Mouse (Mus musculus) kidney, postnatal 4 days (tissue): ENCODE data around the gene Nadsyn1.

Experiments used
- DNase-seq, 2 experiments: peaks; one replicate each; pipeline ENCODE4 v3.0.0; 2021; ENCODE audit warnings: mixed read lengths in 2 of 2

Nadsyn1 gene

DNA sequence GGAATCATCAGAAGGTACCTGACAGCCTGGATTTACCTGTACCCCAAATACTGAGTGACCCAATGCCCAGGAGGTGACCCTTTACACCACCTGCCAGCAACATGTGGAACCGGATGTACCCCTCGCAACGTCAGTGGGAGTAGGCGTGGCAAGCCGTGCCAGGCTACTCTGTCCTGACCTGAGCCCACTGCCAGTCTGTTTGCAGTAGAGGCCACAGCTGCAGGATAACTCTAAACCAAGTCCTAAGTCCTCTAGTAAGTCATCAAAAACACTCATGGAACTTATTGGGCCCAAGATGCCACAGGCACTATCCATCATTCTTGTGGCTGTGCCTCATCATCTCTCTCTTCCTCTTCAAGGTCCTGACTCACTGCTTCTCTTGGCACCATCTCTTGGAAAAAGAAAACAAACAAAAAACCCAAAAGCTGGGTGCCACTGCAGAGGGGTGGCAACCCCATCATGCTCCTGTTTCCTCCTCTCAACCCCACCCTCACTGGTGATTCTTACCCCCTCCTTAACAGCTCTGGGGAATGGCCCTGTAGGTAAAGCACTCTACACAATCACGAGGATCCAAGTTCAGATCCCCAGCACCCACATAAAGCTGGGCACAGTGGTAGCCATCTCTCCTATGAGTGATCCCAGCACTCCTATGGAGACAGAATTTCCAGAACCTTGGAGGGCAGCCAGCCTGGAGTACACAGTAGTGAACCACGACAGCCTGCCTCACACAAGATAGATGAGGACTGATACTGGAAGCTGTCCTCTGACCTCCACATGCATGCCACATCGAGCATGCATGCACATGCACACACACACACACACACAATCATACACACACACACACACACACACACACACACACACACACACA, 21.2 kb downstream of the Nadsyn1 start:
- DNase-seq = no peak

DNA sequence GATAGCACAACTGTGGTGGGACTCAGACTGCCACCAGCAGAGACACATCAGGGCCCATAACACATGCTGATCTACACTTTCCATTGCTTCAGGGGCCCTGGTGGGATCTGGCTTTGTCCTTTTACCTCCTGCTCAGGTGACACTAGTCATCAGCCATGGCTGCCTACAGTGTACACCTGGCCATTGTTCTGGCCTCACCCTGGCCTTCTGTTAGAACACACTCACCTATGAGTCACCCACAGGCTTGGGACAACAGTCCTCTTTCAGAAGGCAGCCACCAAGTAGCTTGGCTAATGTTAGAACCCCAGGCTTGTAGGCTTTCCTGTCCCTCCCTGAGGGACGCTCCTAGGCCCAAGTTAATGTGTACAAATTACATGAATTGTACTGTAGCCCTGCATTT, 21.9 kb downstream of the Nadsyn1 start:
- no peak for DNase-seq

DNA sequence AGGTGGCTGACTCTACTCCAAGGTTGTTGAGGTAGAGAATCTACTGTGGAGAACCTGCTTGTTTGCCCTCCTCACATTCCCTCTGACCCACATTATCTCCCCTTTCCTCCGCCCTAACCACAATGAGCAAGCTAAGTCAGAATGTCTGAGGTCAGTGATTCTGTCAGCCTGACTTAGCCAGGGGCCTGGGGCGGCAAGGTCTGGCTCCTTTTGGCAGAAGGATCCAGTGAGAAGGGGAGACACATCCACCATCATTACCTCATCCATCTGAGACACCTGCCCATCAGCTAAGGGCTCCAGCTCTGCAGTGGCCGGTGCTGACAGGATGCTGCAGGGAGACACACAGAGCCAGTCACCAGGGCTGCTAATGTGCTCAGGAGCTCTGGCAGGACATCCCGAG, 23.9 kb downstream of the Nadsyn1 start:
- DNase-seq = no peak

DNA sequence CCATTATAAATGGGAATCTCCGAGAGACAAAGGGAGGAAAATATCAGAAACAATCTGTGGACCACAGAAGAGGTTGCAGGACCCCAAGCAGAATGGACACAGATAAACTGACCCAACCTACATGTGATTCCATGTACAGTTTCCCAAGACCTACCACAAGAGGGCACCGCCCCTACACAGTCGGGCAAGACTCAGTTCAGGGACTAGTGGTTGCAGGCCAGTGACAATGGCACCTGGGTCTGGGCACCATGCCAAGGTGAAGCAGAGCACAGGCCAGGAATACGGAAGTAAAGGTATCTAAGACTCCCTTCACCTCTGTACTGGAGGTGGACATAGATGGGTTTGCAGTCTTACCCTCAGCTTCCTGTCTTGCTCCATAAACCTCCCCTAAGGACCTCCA, 29.5 kb downstream of the Nadsyn1 start:
- DNase-seq = peak; percentile 76 to 84

DNA sequence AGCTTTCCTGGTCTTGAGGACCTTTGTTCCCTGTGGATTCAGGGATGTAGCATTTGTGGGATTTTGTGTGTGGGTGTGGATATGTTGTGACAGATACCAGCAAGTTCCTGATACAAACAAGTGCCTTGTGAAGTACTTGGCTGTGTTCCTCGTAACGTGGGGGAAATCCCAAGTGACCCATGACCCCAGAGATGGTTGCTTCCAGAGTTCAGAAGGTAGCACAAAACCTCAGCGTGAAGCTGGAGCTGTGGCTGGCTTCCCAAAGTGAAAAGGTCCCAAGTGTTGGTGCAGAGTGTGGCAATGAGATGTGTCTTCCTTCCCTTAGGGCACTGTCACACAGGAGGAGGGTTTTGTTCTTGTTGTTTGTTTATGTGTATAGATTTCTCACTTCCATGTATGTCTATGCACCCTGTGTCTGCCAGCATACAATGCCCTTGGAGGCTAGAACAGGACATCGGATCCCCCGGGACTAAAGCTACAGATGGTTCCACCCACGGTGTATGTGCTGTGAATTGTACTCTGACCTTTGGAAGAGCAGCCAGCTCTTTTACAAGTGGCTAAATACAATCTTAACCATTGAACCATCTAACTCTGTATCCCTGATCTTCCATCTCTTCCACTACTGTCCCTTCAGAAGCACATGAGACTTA, 30.2 kb downstream of the Nadsyn1 start:
- DNase-seq = no peak

DNA sequence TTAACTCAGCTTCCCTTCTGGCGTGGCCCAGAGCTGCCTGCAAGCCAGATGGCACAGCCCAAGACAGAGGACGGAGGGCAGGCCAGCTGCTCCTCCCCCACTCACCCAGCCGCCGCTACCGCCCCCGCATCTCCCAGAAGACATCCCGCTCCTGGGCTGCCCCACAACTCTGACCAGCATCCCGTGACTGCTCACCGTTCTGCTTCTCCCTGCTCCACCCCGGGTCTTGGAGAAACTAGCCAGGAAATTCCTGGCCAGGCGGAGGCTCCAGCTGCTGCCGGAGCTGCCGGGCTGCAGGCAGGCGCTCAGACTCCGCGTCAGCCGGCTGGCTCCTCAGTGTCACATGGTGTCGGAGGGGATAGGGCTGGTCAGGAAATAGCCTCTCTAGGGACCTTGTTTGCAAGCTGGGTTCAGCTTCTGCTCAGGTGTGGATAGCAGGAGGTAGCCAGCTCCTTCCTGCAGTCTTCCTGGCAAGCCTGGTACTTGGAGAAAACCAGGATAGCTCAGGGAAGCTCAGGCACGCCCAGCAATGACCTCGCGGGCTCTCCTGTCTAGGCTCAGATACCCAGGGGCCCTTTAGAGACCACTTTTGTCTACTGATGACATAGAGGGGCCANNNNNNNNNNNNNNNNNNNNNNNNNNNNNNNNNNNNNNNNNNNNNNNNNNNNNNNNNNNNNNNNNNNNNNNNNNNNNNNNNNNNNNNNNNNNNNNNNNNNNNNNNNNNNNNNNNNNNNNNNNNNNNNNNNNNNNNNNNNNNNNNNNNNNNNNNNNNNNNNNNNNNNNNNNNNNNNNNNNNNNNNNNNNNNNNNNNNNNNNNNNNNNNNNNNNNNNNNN, 38.4 kb downstream of the Nadsyn1 start, which contains the start of gene Mrgpre:
Gene Mrgpre, minus strand, starts transcription at position 505 of the 834 bp plus-strand sequence.
- DNase-seq = peak; percentile 87 to 94

DNA sequence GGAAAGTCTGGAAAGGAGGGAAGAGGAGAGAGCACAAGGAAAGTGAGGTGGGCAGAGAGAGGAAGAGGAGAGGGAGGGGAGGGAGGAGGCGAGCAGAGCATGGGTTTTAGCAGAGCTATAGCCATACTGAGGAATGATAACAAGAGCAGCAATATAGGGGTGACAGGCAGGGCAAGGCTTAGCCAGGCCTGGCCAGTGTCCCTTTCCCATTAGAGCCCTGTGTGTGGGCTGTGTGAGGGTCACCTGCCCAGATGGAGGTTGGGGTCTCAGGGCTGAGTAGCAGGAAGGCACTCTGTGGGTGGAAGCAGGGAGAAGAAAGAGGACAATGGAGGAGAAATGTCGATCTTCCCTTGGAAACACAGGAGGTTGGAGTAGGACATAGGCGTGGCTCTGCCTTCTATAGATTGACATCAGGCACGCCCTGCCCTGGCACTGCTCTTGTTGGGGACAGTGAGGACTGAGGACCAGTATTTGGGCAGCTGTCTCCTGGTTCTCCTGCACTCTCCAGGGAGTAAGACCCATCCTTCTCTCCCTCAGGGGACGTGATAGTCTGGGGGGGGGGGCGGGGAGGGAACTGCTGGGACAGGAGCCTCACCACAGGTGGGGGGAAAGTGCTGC, 39.2 kb downstream of the Nadsyn1 start:
- DNase-seq = no peak

DNA sequence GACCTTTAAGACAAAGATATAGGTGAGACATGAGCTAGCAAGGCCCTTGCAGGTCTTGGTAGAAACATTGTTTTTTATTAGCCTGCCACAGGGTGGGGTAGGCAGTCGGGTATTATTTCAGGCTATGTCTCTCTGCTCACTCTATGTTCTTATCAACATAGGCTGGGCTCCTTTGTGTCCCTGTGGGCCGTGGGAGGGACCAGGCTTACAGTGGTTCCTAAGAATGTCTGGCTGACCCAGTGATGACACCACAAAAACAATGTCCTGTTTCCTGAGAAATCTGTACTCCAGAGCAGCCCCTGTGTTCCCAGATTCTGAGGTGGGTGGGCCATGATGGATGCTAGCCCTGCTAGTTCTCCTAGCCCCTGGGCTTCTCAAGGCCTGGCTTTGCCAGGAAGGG, 45.3 kb downstream of the Nadsyn1 start:
- peak in 1 of 2 experiments; percentile 44 for DNase-seq

DNA sequence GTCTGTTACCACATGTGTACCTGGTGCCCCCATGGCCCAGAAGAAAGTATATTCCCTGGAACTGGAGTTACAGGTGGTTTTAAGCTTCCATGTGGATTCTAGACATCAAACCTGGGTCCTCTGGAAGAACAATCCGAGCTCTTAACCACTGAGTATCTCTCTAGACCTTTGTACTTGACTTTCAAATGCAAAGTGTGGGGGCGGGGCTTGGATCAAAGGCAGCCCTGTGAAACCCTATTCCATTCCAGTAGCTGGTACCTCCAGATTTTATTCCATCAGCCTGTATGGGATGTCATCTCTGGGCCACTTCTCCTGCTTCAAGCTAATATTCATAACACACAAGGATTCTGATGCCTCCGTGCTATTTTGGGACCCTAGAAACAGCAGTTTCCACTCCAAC, 46.5 kb downstream of the Nadsyn1 start:
- DNase-seq = peak; percentile 22 to 40

DNA sequence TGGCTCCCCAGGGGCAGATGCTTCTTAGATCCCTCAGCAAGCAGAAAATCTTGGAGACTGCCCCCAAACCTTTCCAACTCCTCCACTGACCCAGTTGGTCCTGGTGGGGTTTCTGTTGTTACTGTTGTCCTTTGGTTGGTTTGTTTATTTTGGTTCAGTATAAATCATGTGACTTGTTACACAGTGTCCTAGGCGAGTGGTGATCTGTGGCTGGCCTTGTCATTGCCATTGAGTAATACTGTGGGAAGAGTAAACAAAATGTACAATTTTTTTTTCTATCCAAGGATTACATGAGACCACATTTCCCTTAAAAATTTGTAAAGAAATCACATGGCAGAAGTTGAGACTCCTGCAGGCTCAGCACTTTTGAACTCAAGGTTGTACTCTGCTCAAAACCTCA, 53.2 kb downstream of the Nadsyn1 start:
- no peak for DNase-seq

DNA sequence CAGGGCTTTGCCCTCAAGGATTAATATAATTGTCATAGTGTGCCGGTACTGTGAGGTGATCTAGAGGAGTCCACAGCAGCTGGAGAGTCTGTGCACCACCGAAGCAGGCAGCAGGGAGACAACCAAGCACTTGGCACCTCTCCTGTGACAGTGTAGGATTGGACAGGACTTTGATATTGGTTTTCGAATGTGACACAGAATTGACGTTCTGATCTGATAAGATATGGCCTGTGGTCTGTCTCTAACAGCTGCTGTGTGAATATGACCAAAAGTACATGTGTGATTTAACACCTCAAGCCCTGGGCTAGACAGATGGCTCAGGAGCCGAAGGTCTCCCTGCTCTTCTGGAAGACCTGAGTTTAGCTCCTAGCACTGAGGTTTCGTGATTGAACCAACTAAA, 54.4 kb downstream of the Nadsyn1 start:
- no peak for DNase-seq

DNA sequence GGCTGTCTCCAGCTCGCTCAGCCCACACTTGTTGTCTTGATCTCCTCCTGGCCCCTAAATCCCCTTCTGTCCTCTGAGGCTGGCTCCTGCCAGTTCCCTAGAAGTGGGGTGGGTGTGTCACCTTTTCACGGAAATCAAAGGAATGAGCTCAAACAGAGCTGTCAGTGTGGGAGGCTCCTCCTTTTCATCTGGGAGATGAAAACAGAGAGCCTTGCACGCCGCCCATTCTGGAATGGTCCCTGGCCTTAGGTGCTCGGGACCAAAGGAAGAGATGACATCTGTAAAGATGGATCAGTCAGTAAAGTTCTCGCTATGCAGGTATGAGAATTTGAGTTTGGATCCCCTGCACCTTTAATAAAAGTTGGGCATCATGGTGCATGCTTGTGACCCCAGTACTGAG, 55.8 kb downstream of the Nadsyn1 start, which contains the start of gene Mrgprg:
Gene Mrgprg, minus strand, starts transcription at position 101 of the 400 bp plus-strand sequence.
- DNase-seq = no peak

DNA sequence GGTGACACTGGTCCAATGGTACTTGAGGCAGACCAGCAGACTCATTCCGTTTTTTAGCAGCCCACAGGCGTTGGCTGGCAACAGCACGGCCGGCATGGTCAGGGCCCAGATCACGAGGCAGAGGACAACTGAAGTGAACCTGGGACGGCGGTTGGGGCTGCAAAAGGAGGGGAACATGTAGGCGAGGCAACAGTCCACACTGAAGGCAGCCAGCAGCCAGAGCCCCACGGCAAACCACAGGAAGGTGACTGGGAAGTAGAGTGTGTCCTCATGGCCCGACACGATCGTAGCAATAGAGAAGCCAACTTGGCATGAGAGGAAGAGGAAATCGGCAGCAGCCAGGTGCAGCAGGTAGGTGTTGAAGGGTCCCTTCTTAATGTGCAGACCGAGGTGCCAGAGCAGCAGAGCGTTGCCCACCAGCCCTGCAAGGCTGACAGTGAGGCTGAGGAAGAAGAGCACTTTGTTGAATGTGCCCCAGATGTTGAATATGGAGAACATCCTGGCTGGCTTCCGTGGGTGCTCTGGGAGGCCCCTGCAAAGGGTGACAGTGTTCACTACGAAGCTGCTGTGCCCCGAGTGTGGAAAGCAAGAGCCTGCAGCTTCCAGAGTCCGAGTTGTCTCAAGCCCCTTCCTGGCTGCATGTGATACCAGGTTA, 57.6 kb downstream of the Nadsyn1 start:
- no peak for DNase-seq

DNA sequence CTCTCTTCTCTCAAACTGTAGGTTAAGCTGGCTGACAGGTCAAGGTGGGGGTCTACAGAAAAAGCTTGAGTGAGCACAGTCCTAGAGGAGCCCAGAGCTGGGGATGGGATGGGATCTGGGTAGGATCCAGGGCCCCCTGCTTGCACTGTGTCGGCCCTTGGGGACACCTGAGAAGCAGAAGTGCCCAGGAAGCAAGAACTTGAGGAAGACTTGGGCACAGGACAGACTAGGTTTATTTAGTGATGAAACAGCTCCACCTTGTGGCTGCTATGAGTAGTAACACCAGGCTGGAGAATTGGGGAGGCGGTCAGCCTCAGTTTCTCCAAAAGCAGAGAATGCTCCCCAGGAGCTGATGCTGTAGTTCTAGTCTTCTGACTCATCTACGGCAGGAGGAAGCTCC, 58.9 kb downstream of the Nadsyn1 start:
- peak in 1 of 2 experiments; percentile 37 for DNase-seq

DNA sequence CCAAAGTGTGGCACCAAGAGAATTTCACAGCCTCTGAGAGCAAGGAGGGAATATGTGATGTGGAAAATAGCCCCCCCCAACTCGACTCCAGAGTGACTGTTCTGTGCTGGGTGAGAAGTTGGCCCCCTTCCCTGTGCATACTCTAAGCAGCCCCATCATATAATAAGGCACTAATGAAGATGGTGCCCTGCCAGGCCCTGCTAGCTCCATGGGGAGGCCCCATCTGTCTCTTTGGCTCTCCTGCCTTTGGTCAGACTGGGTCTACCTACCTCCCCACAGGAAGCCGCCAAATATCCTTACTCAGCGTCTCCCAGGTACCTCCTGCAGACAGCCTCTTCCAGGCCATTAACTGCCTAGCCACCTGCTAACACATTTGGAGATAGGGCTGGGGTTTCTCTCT, 63.7 kb downstream of the Nadsyn1 start:
- no peak for DNase-seq

DNA sequence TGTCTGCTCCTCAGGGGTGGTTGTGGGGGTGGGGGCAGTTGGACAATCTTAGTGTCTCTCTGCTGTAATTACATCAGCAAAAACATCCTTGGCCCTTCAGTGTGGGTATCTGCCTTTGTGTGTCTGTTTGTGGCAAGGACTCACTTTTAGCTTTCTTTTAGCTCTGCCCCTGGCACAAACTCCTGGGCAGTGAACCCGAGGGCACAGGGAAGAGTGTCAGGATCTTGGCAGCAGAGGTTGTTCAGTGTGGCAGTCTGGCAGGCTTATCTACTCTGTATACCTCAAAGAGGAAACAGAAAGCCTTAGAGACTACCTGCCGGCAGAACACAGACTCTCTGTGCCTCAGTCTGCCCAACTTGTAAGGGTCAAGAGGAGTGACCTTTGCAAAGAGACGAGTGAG, 65.0 kb downstream of the Nadsyn1 start:
- DNase-seq = no peak

DNA sequence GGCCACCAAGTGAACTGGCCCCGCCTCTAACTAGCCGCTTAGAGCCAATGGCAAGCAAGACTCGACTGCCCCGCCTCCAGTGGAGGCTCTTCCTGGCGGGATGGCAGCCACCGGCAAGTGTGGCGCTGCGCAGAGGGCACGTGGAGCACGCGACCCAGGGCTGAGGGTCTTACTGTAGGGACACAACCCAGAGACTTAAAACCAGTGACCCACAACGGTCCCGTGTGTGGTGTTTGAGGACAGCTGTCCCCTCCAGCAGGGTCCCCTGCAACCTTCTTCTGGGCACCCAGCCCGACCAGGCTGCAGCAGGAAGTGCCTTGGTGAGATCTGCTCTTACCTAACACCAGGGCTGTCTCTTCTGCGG, 65.6 kb downstream of the Nadsyn1 start:
- peak; percentile 80 to 87 for DNase-seq

DNA sequence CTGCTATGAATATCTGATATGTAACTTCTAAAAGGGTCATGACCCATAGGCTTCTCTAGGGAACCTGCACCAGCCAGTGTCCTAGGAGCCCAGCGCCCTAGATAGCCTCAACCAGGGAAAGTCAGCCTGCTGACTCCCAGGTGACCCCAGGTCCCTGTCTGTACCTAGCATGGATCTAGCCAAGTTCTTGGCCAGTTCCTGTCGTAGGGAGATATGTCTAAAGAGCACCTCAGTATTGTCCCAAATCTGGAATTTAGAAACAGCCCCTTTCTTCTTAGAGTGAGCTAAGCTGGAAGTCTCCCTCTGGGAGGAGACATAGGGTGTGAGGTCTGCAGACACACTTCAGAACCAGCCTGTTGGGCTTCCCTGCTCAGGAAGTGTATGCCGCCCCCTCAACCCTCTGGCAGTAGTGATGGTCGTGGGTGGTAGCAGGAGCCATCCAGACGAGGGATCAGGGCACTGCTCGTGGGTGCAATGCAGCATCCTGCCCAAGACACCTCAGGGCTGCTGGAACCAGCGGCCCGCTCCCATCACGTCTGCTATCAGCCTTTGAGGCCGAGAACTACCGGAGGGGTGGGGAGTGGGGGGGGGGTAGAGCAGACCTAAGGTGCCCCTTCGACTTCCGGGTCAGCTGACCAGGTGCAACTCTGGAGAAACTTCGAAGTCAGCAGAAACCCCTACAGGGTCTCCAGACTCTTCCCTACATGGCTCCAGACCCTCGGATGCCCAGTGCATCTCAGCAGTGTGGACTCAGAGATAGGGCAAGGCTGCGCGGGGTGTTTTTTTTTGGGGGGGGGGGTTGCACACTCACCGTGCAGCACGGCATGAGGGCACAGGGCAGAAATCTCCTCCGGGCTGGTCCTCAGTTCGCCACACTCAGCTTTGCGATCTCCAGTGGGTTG, 66.3 kb downstream of the Nadsyn1 start, which contains the start of gene Osbpl5:
Gene Osbpl5, minus strand, starts transcription at position 861 of the 902 bp plus-strand sequence.
- no peak for DNase-seq

DNA sequence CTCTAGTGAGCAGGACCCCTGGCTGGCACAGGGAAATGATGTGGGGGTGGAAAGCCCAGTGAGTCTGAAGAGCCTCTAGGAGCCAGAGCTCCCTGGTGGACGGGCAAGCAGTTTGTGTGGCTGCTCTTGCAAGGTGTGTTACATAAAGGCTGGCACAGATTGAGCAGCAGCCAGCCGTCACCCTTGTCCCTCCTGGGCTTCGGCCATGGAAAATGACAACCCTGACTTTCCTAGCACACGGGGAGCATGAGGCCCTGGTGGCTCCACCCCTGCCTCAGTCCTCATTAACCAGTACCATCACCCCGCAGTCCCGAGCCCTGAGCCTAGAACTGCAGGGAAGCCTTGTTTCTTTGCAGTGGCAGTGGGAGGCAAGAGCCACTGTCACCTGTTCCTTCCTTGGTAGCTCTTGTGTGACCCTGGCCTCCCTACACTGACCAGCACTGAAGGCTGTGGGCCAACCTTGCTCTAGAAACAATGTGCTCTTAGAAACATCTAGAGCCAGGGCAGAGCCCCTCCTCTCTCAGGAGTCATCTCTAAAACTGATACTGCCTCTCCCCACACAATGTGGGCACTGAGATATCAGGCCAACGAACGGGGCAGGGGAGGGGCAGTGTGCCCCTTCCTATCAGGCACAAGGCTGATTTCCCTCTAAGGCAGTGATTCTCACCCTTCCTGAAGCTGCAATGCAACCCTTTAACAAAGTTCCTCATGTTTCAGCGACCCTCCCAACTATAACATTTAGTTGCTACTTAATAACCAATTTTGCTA, 67.1 kb downstream of the Nadsyn1 start:
- DNase-seq = no peak
